Comparison of ENCODE assay signal across 16 mouse cellular contexts in the genomic region with DNA sequence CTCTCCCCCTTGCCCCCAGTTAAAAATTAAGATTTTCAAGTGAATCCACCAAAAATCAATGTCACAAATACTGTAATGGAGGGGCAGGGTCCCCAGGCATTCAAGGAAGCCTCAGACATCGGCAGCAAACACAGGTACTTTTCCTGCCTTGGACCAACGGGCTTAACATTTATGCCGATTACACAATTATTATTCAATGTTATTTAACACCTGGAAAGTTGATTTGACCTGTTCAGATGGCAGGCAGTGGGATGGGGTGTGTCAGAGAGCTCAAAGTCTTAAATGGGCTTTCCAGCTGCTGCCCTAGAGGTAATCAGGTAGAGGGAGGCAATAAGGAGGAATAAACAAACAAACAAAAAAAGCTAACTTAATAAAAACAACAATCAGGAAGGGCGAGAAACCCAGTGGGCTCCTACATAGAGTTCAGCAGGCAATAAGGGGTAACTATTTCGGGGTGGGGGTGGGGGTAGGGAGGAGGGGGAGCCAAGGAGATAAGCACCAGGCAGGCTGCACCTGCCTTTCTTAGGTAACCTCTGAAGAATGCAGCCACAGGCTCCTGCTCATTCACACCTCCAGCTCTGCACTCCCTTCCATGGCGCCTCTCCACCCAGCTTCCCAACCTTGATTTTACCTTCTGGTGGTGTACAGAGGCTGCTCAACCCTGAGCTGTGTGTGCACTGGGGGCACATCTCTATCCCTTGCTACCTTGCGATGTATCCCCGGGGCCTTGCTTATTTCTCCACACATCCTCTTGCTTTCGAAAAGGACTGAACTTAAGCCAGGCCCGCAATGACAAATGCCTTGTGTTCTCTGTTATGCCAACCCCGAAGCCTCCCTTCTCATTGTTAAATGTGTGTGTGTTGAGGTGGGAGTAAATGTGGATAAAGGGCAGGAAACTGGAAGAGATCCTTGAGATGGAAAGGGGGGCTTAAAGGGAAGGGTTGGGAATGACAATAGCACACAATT.
DNase-seq lines count a peak whose midpoint lies in the region; ATAC-seq and TF ChIP-seq lines count a peak whose summit lies in the region.
"Had no signal": no experiment of that assay in that cellular context is flagged by ENCODE, and none has a peak within 500 bp of the region (broad histone marks: within the 10 kb centered on the region; RNA-seq: fewer than 3 reads in every experiment).

No protein-coding gene starts in this region.

- no peak overlapping the region for H3K4me2 ChIP-seq in midbrain, embryonic 11.5 days
- no peak overlapping the region for H3K4me2 ChIP-seq in midbrain, postnatal 0 days (ENCODE audit: low read depth, low read length, poor library complexity, severe bottlenecking)
- H3K4me2 ChIP-seq in intestine, postnatal 0 days (replicated peaks; ENCODE audit: low read depth): no peak overlapping the region
- H3K4me2 ChIP-seq in stomach, postnatal 0 days (replicated peaks; ENCODE audit: low read depth): no peak overlapping the region
- H3K4me2 ChIP-seq: embryonic facial prominence, embryonic 12.5 days; liver, embryonic 12.5 days; neural tube, embryonic 13.5 days had no signal

- no peak overlapping the region for H3K27ac ChIP-seq in midbrain, embryonic 11.5 days (ENCODE audit: low read depth, low read length)
- H3K27ac ChIP-seq in midbrain, postnatal 0 days (ENCODE audit: low read depth, low read length): no peak overlapping the region
- H3K27ac ChIP-seq in intestine, postnatal 0 days (ENCODE audit: low read depth, low read length): no peak overlapping the region
- H3K27ac ChIP-seq in stomach, postnatal 0 days (replicated peaks): no peak overlapping the region
- H3K27ac ChIP-seq in hindbrain, embryonic 10.5 days: no peak overlapping the region
- H3K27ac ChIP-seq: embryonic facial prominence, embryonic 12.5 days; liver, embryonic 12.5 days; neural tube, embryonic 13.5 days had no signal

- H3K27me3 ChIP-seq in midbrain, embryonic 11.5 days (ENCODE audit: control insufficient read depth, insufficient read depth, low read length): no peaks in the 10 kb centered on the region
- no peaks in the 10 kb centered on the region for H3K27me3 ChIP-seq in midbrain, postnatal 0 days (ENCODE audit: insufficient read depth, low read length)
- H3K27me3 ChIP-seq in intestine, postnatal 0 days (replicated peaks; ENCODE audit: control insufficient read depth, insufficient read depth, low read length): no peaks in the 10 kb centered on the region
- no peaks in the 10 kb centered on the region for H3K27me3 ChIP-seq in stomach, postnatal 0 days (ENCODE audit: control insufficient read depth, insufficient read depth, low read length)
- H3K27me3 ChIP-seq in hindbrain, embryonic 10.5 days (ENCODE audit: insufficient read depth, poor library complexity, severe bottlenecking): peaks cover 12% of the 10 kb centered on the region
- H3K27me3 ChIP-seq: neural tube, embryonic 13.5 days had no signal

- H3K9ac ChIP-seq in midbrain, embryonic 11.5 days (ENCODE audit: low read length): no peak overlapping the region
- H3K9ac ChIP-seq in midbrain, postnatal 0 days (replicated peaks; ENCODE audit: low read length, poor library complexity, severe bottlenecking): no peak overlapping the region; the same call in 1 of the 2 replicates
- H3K9ac ChIP-seq in intestine, postnatal 0 days (ENCODE audit: low read depth, low read length): no peak overlapping the region
- H3K9ac ChIP-seq in stomach, postnatal 0 days (ENCODE audit: low read length): no peak overlapping the region
- H3K9ac ChIP-seq: embryonic facial prominence, embryonic 12.5 days; liver, embryonic 12.5 days; neural tube, embryonic 13.5 days had no signal

- peak; percentile 77 for DNase-seq in midbrain, embryonic 11.5 days (ENCODE audit: low spot score, missing footprints)
- no peak for DNase-seq in midbrain, postnatal 0 days (ENCODE audit: low spot score)
- peak; percentile 25 for DNase-seq in ZHBTc4 (ENCODE audit: low read depth, low spot score)
- DNase-seq in stomach, postnatal 0 days (ENCODE audit: low spot score): peak; percentile 20
- no peak for DNase-seq in hindbrain, embryonic 10.5 days (ENCODE audit: low spot score)
- no peak for DNase-seq in thymus, postnatal 4 days
- DNase-seq: adrenal gland, postnatal 25 days; cerebellum, adult 9-10 months; gastrocnemius, postnatal 14 days; heart, postnatal 10 days; kidney, adult 9 months had no signal

- 61% methylated on average over 11 of the region's 11 CpGs for WGBS in midbrain, embryonic 11.5 days
- 56% methylated on average over 11 of the region's 11 CpGs for WGBS in midbrain, postnatal 0 days
- WGBS in intestine, postnatal 0 days: 39% methylated on average over 11 of the region's 11 CpGs
- WGBS in stomach, postnatal 0 days: 43% methylated on average over 11 of the region's 11 CpGs
- WGBS in hindbrain, embryonic 10.5 days: 51% methylated on average over 11 of the region's 11 CpGs

- no peaks in the 10 kb centered on the region for H3K36me3 ChIP-seq in midbrain, embryonic 11.5 days (ENCODE audit: control insufficient read depth, insufficient read depth, low read length)
- H3K36me3 ChIP-seq in midbrain, postnatal 0 days (ENCODE audit: insufficient read depth, low read length): no peaks in the 10 kb centered on the region
- H3K36me3 ChIP-seq in intestine, postnatal 0 days (ENCODE audit: control insufficient read depth, insufficient read depth): no peaks in the 10 kb centered on the region
- no peaks in the 10 kb centered on the region for H3K36me3 ChIP-seq in stomach, postnatal 0 days (ENCODE audit: control insufficient read depth, insufficient read depth, low read length)
- no peaks in the 10 kb centered on the region for H3K36me3 ChIP-seq in hindbrain, embryonic 10.5 days
- H3K36me3 ChIP-seq: embryonic facial prominence, embryonic 12.5 days; liver, embryonic 12.5 days; neural tube, embryonic 13.5 days had no signal

- no peaks in the 10 kb centered on the region for H3K4me1 ChIP-seq in midbrain, embryonic 11.5 days (ENCODE audit: control insufficient read depth, insufficient read depth, low read length)
- H3K4me1 ChIP-seq in midbrain, postnatal 0 days (ENCODE audit: insufficient read depth, low read length): no peaks in the 10 kb centered on the region
- 0 out of 2 replicates have a peak, but pooled peaks cover 2% of the 10 kb centered on the region for H3K4me1 ChIP-seq in intestine, postnatal 0 days (replicated peaks; ENCODE audit: control insufficient read depth, insufficient read depth, low read length)
- H3K4me1 ChIP-seq in stomach, postnatal 0 days (replicated peaks; ENCODE audit: control insufficient read depth, insufficient read depth): no peaks in the 10 kb centered on the region
- peaks cover 27% of the 10 kb centered on the region for H3K4me1 ChIP-seq in hindbrain, embryonic 10.5 days (replicated peaks)

- no peaks in the 10 kb centered on the region for H3K9me3 ChIP-seq in midbrain, embryonic 11.5 days (ENCODE audit: control insufficient read depth, low read length)
- H3K9me3 ChIP-seq in midbrain, postnatal 0 days (ENCODE audit: low read length): no peaks in the 10 kb centered on the region
- no peaks in the 10 kb centered on the region for H3K9me3 ChIP-seq in intestine, postnatal 0 days (ENCODE audit: control insufficient read depth)
- H3K9me3 ChIP-seq in stomach, postnatal 0 days (ENCODE audit: control insufficient read depth, low read length): no peaks in the 10 kb centered on the region
- H3K9me3 ChIP-seq in hindbrain, embryonic 10.5 days: no peaks in the 10 kb centered on the region
- H3K9me3 ChIP-seq: embryonic facial prominence, embryonic 12.5 days; liver, embryonic 12.5 days; neural tube, embryonic 13.5 days had no signal

- TF ChIP-seq CTCF in midbrain, postnatal 0 days (IDR thresholded peaks at IDR 0.05): no peak
- TF ChIP-seq CTCF in intestine, postnatal 0 days (IDR thresholded peaks at IDR 0.05; ENCODE audit: low read depth): no peak
- no peak for TF ChIP-seq CTCF in stomach, postnatal 0 days (IDR thresholded peaks at IDR 0.05; ENCODE audit: low read depth)

- no peak overlapping the region for H3K4me3 ChIP-seq in midbrain, embryonic 11.5 days (ENCODE audit: low read depth, low read length)
- H3K4me3 ChIP-seq in midbrain, postnatal 0 days (ENCODE audit: low read depth, low read length): no peak overlapping the region
- H3K4me3 ChIP-seq in intestine, postnatal 0 days (ENCODE audit: low read depth, low read length): no peak overlapping the region
- no peak overlapping the region for H3K4me3 ChIP-seq in stomach, postnatal 0 days (ENCODE audit: low read depth, low read length)
- no peak overlapping the region for H3K4me3 ChIP-seq in hindbrain, embryonic 10.5 days
- H3K4me3 ChIP-seq: embryonic facial prominence, embryonic 12.5 days; liver, embryonic 12.5 days; neural tube, embryonic 13.5 days had no signal

- ATAC-seq in midbrain, embryonic 11.5 days (ENCODE audit: low FRiP score): no peak
- no peak for ATAC-seq in midbrain, postnatal 0 days (ENCODE audit: low FRiP score)
- ATAC-seq in intestine, postnatal 0 days: peak; percentile 79
- ATAC-seq in stomach, postnatal 0 days (ENCODE audit: low FRiP score, low TSS enrichment): peak; percentile 50; the same call in 1 of the 2 replicates
- ATAC-seq: hindbrain, embryonic 16.5 days had no signal

- TF ChIP-seq EP300 in stomach, postnatal 0 days (optimal IDR thresholded peaks at IDR 0.05): no peak

Comparison
In these comparisons a context has a peak if more than half of its experiments do, and no peak if none do; other contexts are left out.
1. DNase-seq: peak in midbrain, embryonic 11.5 days (single experiment), ZHBTc4 (single experiment) and stomach, postnatal 0 days (single experiment); none in midbrain, postnatal 0 days (single experiment), hindbrain, embryonic 10.5 days (single experiment) and thymus, postnatal 4 days (single experiment).
2. ATAC-seq: peak in intestine, postnatal 0 days (single experiment) and stomach, postnatal 0 days (single experiment); none in midbrain, embryonic 11.5 days (single experiment) and midbrain, postnatal 0 days (single experiment).